Mouse (Mus musculus) heart, embryonic 14.5 days (tissue): ENCODE results near the gene Scfd1. TPM values are rescaled to one million over a fixed set of nuclear protein-coding genes. Genes with fewer than 3 reads are reported as not detected.

Source experiments
- ATAC-seq: fragments of 200-750 bp; cut with Nextera tagmentation; 2 replicates; pipeline ENCODE4 v1.8.0; 2017; ENCODE audit warnings: low read depth, moderate TSS enrichment; ENCODE audit not compliant: insufficient number of reproducible peaks, insufficient read depth, low FRiP score
- H3K27ac ChIP-seq, 2 experiments: fragments of 200-500 bp in 1 of 2; fragments of 300-500 bp in 1 of 2; sonication (generic) in 1 of 2; replicated peaks in 1 of 2; 2 replicates each; pipeline ENCODE4 v1.5.1; 2012 to 2014; ENCODE audit warnings: low read depth in 2 of 2, low read length in 2 of 2, control low read depth in 1 of 2, mild to moderate bottlenecking in 1 of 2, mixed read lengths in 1 of 2; ENCODE audit not compliant: control insufficient read depth in 1 of 2, insufficient read depth in 1 of 2
- H3K27me3 ChIP-seq: fragments of 300-500 bp; sonication (generic); 2 replicates; pipeline ENCODE4 v1.6.1; 2014; ENCODE audit warnings: mild to moderate bottlenecking, low read length, control low read depth; ENCODE audit not compliant: control insufficient read depth, insufficient read depth
- H3K36me3 ChIP-seq: fragments of 300-500 bp; sonication (generic); 2 replicates; pipeline ENCODE4 v1.6.1; 2014; ENCODE audit warnings: mild to moderate bottlenecking, control low read depth, low read length, mixed read lengths; ENCODE audit not compliant: control insufficient read depth, insufficient read depth
- H3K4me1 ChIP-seq, 2 experiments: fragments of 200-500 bp in 1 of 2; fragments of 300-500 bp in 1 of 2; sonication (generic) in 1 of 2; 2 replicates each; pipeline ENCODE4 v1.6.1; 2012 to 2014; ENCODE audit warnings: low read length in 2 of 2, control low read depth in 1 of 2, mixed read lengths in 1 of 2; ENCODE audit not compliant: control insufficient read depth in 2 of 2, insufficient read depth in 2 of 2
- H3K4me2 ChIP-seq: fragments of 300-500 bp; sonication (generic); 2 replicates; pipeline ENCODE4 v1.6.1; 2014; ENCODE audit warnings: mild to moderate bottlenecking, low read length
- H3K4me3 ChIP-seq, 2 experiments: fragments of 200-500 bp in 1 of 2; fragments of 300-500 bp in 1 of 2; sonication (generic) in 1 of 2; 2 replicates each; pipeline ENCODE4 v1.5.1; 2012 to 2014; ENCODE audit warnings: low read length in 2 of 2, mild to moderate bottlenecking in 2 of 2, control low read depth in 1 of 2, low read depth in 1 of 2, moderate library complexity in 1 of 2; ENCODE audit not compliant: control insufficient read depth in 1 of 2, insufficient read depth in 1 of 2
- H3K9ac ChIP-seq: fragments of 300-500 bp; sonication (generic); 2 replicates; pipeline ENCODE4 v1.6.1; 2014; ENCODE audit warnings: mild to moderate bottlenecking, low read length
- H3K9me3 ChIP-seq: fragments of 300-500 bp; sonication (generic); 2 replicates; pipeline ENCODE4 v1.6.1; 2016; ENCODE audit warnings: low read length, control low read depth; ENCODE audit not compliant: control insufficient read depth
- WGBS: fragments of 180-500 bp; shearing (Covaris S2); extraction: QIAGEN DNeasy Blood & Tissue Kit; methylation state at CpG from one replicate; pipeline ENCODE4 v1.1.7; 2014; 5-methylcytosine and 5-hydroxymethylcytosine counted together
- polyA plus RNA-seq: library from polyadenylated mRNA; unstranded; fragments of >200 nt; fragmentation: Nextera tagmentation; extraction: Ambion mirVana; gene quantifications from 2 replicates; pipeline ENCODE4 v1.2.1, GENCODE M21; 2014

Scfd1 gene
- polyA plus RNA-seq, 1 experiment from 2014 or later = 66.1 TPM

DNA sequence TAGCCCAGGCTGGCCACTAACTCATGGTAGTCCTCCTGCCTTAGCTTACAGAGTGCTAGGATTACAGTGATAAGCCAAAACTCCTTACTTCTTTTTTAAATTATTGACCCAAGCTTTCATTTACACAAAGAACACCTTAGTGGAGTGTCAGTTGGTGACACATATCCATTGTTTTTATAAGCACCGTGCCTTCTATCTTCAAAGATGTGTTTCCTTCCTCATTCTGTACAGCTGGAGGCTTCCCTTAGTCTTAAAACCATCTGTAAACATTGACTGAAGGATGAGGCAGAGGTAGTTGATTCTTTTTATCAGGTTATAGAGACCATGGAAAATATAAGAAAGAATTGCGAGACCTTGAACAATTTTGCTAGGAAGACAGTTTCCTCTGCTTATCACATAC lies 61.0 kb downstream of the Scfd1 start:
- Histone ChIP-seq H3K9me3 (no peaks in the 10 kb centered on the region), H3K27ac (no peak overlapping the region), H3K27me3 (no peaks in the 10 kb centered on the region), H3K4me1 (no peaks in the 10 kb centered on the region), H3K36me3 (peaks cover 81% of the 10 kb centered on the region), H3K9ac (no peak overlapping the region), H3K4me3 (no peak overlapping the region), H3K4me2 (no peak overlapping the region)
- no peak for ATAC-seq
- WGBS = 75% methylated on average over 2 of the region's 2 CpGs

DNA sequence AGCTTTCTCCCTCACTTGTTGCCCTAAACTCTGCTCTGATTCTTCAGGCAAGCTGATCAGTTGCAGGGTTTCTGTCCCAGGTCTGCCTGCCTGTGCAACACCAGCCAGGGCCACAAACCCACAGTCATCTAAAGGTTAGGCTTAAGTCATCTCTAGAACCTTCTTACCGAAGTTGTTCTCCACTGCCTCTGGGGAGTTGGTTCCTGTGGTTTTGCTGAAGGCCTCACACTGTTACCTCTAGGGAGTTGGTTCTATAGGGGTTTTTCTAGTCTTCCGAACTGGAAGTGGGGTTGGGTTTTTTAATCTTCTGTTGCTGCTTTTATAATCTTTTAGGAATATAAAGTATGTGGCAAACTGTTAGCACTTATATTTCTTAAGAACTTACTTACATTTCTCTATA lies 72.0 kb downstream of the Scfd1 start:
- Histone ChIP-seq H3K4me2 (no peak overlapping the region), H3K36me3 (peaks cover 54% of the 10 kb centered on the region), H3K4me1 (no peaks in the 10 kb centered on the region), H3K9ac (no peak overlapping the region), H3K27ac (no peak overlapping the region), H3K9me3 (no peaks in the 10 kb centered on the region), H3K27me3 (no peaks in the 10 kb centered on the region), H3K4me3 (no peak overlapping the region)
- WGBS = 91% methylated on average over 2 of the region's 2 CpGs
- ATAC-seq = no peak

DNA sequence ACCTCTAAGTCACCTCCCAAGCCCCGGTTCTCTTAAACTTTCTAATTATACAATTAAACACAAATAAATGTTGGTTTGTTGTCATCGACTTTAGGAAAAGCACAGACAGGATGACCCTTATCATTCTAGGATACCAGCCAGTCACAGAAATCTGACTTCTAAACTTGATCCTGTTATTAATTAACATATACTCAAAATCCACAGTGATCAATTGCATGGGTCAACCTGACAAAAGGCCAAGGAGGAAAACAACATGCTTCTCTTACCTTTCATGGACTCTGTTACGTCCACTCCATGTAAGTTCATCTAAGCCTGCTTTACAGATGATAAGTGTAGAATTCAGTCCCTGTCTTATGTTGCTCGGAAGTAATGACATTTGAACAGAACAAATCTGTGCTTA lies 93.6 kb downstream of the Scfd1 start:
- no peaks in the 10 kb centered on the region for H3K36me3 ChIP-seq
- no peaks in the 10 kb centered on the region for H3K9me3 ChIP-seq
- no peak overlapping the region for H3K27ac ChIP-seq
- H3K4me1 ChIP-seq = no peaks in the 10 kb centered on the region
- H3K9ac ChIP-seq = no peak overlapping the region
- no peak overlapping the region for H3K4me2 ChIP-seq
- H3K4me3 ChIP-seq = no peak overlapping the region
- no peak for ATAC-seq
- H3K27me3 ChIP-seq = no peaks in the 10 kb centered on the region
- 81% methylated on average over 4 of the region's 4 CpGs for WGBS

DNA sequence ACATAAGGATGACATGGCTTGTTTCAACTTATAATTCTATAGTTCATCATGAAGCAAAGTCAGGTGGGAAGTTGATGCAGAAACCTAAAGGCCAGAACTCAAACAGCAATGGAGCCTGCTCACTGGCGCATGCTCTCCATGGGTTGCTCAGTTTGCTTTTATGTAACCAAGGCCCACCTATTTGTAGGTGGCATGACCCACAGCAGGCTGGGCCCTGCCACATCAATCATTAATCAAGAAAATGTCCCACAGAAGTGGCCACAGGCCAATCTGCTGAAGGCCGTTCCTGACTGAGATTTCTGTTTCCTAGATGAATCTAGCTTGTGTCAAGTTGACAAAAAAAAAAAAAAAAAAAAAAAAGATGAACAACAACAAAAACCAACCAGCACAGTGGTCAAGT lies 103.9 kb downstream of the Scfd1 start:
- 82% methylated on average over 2 of the region's 2 CpGs for WGBS
- ATAC-seq = no peak
- Histone ChIP-seq H3K36me3 (no peaks in the 10 kb centered on the region), H3K4me2 (no peak overlapping the region), H3K9ac (no peak overlapping the region), H3K27ac (no peak overlapping the region), H3K4me1 (no peaks in the 10 kb centered on the region), H3K4me3 (no peak overlapping the region), H3K27me3 (no peaks in the 10 kb centered on the region), H3K9me3 (no peaks in the 10 kb centered on the region)

DNA sequence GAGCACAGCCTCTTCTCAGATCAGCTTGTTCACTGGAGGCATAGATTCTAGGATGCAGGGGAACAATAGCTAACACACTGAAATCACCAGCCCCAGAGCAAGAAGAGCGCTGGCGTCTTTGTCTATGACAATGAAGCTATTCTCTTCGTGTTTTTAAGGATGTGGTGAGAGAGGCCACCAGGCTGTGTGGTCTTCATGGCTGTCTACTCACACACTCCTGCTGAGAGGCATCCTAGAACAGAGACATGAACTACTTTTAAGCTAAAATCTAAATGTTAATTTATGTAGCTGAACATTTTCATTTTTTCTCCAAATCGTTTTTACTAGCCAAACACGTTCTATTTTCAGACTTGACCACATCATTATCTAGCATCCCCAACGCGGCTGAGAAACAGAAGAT lies 114.7 kb downstream of the Scfd1 start:
- Histone ChIP-seq H3K4me2 (no peak overlapping the region), H3K27me3 (no peaks in the 10 kb centered on the region), H3K9ac (no peak overlapping the region), H3K27ac (no peak overlapping the region), H3K4me3 (no peak overlapping the region), H3K36me3 (no peaks in the 10 kb centered on the region), H3K9me3 (no peaks in the 10 kb centered on the region), H3K4me1 (no peaks in the 10 kb centered on the region)
- no peak for ATAC-seq
- WGBS = 76% methylated on average over 7 of the region's 7 CpGs

DNA sequence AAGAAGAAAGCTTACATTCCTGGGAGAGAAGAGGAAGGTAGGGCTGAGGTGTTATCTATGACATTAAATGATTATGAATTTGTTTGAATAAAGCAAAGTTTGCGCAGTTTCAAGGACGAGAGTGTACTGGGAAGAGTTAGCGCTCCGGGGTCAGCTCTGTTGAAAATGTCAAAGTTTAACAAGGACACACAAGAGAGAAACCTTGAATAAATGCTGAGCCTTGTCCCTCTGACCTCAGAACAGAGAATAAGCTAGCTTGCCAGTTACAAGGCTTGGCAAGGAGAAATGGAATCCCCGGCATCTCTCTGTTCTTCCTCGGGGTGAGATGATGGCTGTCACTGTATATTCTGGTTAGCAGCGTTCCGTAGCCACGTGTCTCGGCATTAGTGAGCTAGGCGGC lies 116.2 kb downstream of the Scfd1 start:
- H3K4me2 ChIP-seq = no peak overlapping the region
- no peak overlapping the region for H3K4me3 ChIP-seq

DNA sequence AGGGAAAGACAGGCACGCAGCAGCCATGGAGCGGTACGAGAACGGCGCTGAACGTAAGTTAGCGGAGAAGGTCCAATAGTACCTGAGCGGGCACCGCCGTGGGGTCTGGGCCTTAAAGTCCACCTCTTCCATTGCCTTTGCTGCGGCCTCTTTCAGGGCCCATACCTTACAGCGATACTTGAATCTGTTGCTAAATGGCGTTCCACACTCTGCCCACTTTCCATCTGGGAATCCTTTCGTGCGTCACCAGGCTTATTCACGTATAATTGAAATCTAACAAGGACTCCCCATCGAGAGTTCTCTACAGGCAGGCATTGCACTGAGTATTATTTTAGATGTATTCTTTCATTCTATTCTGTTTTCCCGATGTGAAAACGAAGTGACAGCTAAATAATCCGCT lies 117.3 kb downstream of the Scfd1 start:
- Histone ChIP-seq H3K36me3 (no peaks in the 10 kb centered on the region), H3K4me2 (no peak overlapping the region), H3K27ac (no peak overlapping the region), H3K4me1 (no peaks in the 10 kb centered on the region), H3K9me3 (no peaks in the 10 kb centered on the region), H3K4me3 (no peak overlapping the region), H3K27me3 (no peaks in the 10 kb centered on the region), H3K9ac (no peak overlapping the region)
- ATAC-seq = no peak
- WGBS = 93% methylated on average over 20 of the region's 20 CpGs

More for the DNA sequence above, 116.2 kb downstream of the Scfd1 start:
- no peaks in the 10 kb centered on the region for H3K9me3 ChIP-seq
- no peak overlapping the region for H3K27ac ChIP-seq
- H3K4me1 ChIP-seq = no peaks in the 10 kb centered on the region
- 79% methylated on average over 11 of the region's 11 CpGs for WGBS
- no peaks in the 10 kb centered on the region for H3K27me3 ChIP-seq
- ATAC-seq = no peak
- no peak overlapping the region for H3K9ac ChIP-seq
- H3K36me3 ChIP-seq = no peaks in the 10 kb centered on the region
